Mouse (Mus musculus): ENCODE results near the gene Setd4. TPM values are rescaled to one million over a fixed set of nuclear protein-coding genes. Genes with fewer than 3 reads are reported as not detected.

The Setd4 gene
- polyA plus RNA-seq, 1 experiment from 2014 or later: 12.5 TPM

- no peak for TF ChIP-seq CTCF (IDR thresholded peaks at IDR 0.05; ENCODE audit: low read depth)
- H3K4me2 ChIP-seq (ENCODE audit: low read length): no peak overlapping the region
- H3K9me3 ChIP-seq (replicated peaks; ENCODE audit: low read length): no peaks in the 10 kb centered on the region
- no peak overlapping the region for H3K27ac ChIP-seq
- DNase-seq (ENCODE audit: low spot score) (no peak), ATAC-seq (replicated peaks; ENCODE audit: low FRiP score, low read depth) (no peak)
- 29% methylated on average over 10 of the region's 10 CpGs for WGBS
- no peak overlapping the region for H3K9ac ChIP-seq (ENCODE audit: low read depth, low read length)
- no peaks in the 10 kb centered on the region for H3K4me1 ChIP-seq (replicated peaks; ENCODE audit: insufficient read depth, low read length)
- no peak overlapping the region for H3K4me3 ChIP-seq (replicated peaks; ENCODE audit: low read depth, low read length)
- no peaks in the 10 kb centered on the region for H3K36me3 ChIP-seq (ENCODE audit: insufficient read depth, low read length)
- no peaks in the 10 kb centered on the region for H3K27me3 ChIP-seq (ENCODE audit: insufficient read depth, low read length)
These were observed 54.6 kb downstream of the Setd4 start for GRCm38 (mm10) chr16:93549287-93549686.

DNA sequence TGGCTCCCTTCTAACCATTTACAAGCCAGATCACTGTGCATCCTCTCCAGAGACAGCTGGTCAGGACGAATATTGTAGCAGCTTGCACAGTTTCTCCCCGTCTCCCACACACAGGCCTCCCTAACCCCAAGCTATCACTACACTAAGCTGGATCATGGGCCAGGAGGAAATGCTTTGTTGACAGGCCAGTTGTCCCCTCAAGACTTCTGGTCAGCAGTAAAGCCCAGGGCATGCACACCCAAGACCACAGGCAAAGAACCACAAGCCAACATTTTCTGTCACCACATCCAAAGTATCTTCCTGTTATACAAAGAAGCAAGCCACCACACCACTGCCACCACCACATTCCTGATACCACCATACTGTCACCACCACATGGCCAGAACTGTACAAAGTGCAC is 55.8 kb downstream of the Setd4 start:
- no peak for ATAC-seq (replicated peaks; ENCODE audit: low FRiP score, low read depth)
- Histone ChIP-seq H3K4me3 (replicated peaks; ENCODE audit: low read depth, low read length) (no peak overlapping the region), H3K36me3 (ENCODE audit: insufficient read depth, low read length) (no peaks in the 10 kb centered on the region), H3K9me3 (replicated peaks; ENCODE audit: low read length) (no peaks in the 10 kb centered on the region), H3K27ac (no peak overlapping the region), H3K4me2 (ENCODE audit: low read length) (no peak overlapping the region), H3K27me3 (ENCODE audit: insufficient read depth, low read length) (no peaks in the 10 kb centered on the region), H3K4me1 (replicated peaks; ENCODE audit: insufficient read depth, low read length) (no peaks in the 10 kb centered on the region), H3K9ac (ENCODE audit: low read depth, low read length) (no peak overlapping the region)
- no peak for TF ChIP-seq CTCF (IDR thresholded peaks at IDR 0.05; ENCODE audit: low read depth)
- 50% methylated on average over 2 of the region's 2 CpGs for WGBS
- no peak for DNase-seq (ENCODE audit: low spot score)

GRCm38 (mm10) chr16:93547122-93547521 is 56.7 kb downstream of the Setd4 start:
- no peak for DNase-seq (ENCODE audit: low spot score)

GRCm38 (mm10) chr16:93546354-93546965 is 57.4 kb downstream of the Setd4 start:
- H3K4me3 ChIP-seq (replicated peaks; ENCODE audit: low read depth, low read length): no peak overlapping the region
- TF ChIP-seq CTCF (IDR thresholded peaks at IDR 0.05; ENCODE audit: low read depth): no peak
- H3K27me3 ChIP-seq (ENCODE audit: insufficient read depth, low read length): no peaks in the 10 kb centered on the region
- no peak for ATAC-seq (replicated peaks; ENCODE audit: low FRiP score, low read depth)
- no peak overlapping the region for H3K27ac ChIP-seq
- no peak overlapping the region for H3K4me2 ChIP-seq (ENCODE audit: low read length)
- no peaks in the 10 kb centered on the region for H3K4me1 ChIP-seq (replicated peaks; ENCODE audit: insufficient read depth, low read length)
- no peaks in the 10 kb centered on the region for H3K36me3 ChIP-seq (ENCODE audit: insufficient read depth, low read length)
- WGBS: 35% methylated on average over 12 of the region's 12 CpGs
- DNase-seq (ENCODE audit: low spot score): no peak
- H3K9me3 ChIP-seq (replicated peaks; ENCODE audit: low read length): no peaks in the 10 kb centered on the region
- no peak overlapping the region for H3K9ac ChIP-seq (ENCODE audit: low read depth, low read length)

More at GRCm38 (mm10) chr16:93547122-93547521, 56.7 kb downstream of the Setd4 start:
- Histone ChIP-seq H3K27ac (no peak overlapping the region), H3K36me3 (ENCODE audit: insufficient read depth, low read length) (no peaks in the 10 kb centered on the region), H3K4me1 (replicated peaks; ENCODE audit: insufficient read depth, low read length) (no peaks in the 10 kb centered on the region), H3K4me2 (ENCODE audit: low read length) (no peak overlapping the region), H3K9ac (ENCODE audit: low read depth, low read length) (no peak overlapping the region), H3K9me3 (replicated peaks; ENCODE audit: low read length) (no peaks in the 10 kb centered on the region), H3K27me3 (ENCODE audit: insufficient read depth, low read length) (no peaks in the 10 kb centered on the region), H3K4me3 (replicated peaks; ENCODE audit: low read depth, low read length) (no peak overlapping the region)
- WGBS: 69% methylated on average over 3 of the region's 3 CpGs
- TF ChIP-seq CTCF (IDR thresholded peaks at IDR 0.05; ENCODE audit: low read depth): no peak
- no peak for ATAC-seq (replicated peaks; ENCODE audit: low FRiP score, low read depth)

DNA sequence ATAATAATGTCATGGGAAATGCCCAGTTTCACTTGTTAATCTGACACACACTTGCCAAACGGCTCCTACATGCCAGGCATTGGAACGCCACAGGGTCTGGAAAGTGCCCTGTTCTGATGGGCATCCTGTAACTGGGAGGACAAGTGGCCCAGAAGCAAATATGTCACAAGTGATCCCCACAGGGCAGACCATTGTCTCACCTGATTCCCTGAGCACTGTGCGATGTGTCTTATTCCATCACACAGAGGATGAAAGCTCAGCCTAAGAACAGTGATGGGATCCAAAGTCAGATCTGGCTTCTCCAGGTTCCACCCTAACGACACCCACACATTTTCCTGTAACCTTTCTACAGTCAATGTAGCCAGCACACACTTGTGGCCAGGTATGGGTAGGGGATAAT is 58.9 kb downstream of the Setd4 start:
- no peak for DNase-seq (ENCODE audit: low spot score)
- Histone ChIP-seq H3K36me3 (ENCODE audit: insufficient read depth, low read length) (no peaks in the 10 kb centered on the region), H3K4me1 (replicated peaks; ENCODE audit: insufficient read depth, low read length) (no peaks in the 10 kb centered on the region), H3K9ac (ENCODE audit: low read depth, low read length) (no peak overlapping the region), H3K4me3 (replicated peaks; ENCODE audit: low read depth, low read length) (no peak overlapping the region), H3K4me2 (ENCODE audit: low read length) (no peak overlapping the region), H3K9me3 (replicated peaks; ENCODE audit: low read length) (no peaks in the 10 kb centered on the region), H3K27ac (no peak overlapping the region), H3K27me3 (ENCODE audit: insufficient read depth, low read length) (no peaks in the 10 kb centered on the region)
- ATAC-seq (replicated peaks; ENCODE audit: low FRiP score, low read depth): no peak
- no peak for TF ChIP-seq CTCF (IDR thresholded peaks at IDR 0.05; ENCODE audit: low read depth)
- 81% methylated on average over 4 of the region's 4 CpGs for WGBS

DNA sequence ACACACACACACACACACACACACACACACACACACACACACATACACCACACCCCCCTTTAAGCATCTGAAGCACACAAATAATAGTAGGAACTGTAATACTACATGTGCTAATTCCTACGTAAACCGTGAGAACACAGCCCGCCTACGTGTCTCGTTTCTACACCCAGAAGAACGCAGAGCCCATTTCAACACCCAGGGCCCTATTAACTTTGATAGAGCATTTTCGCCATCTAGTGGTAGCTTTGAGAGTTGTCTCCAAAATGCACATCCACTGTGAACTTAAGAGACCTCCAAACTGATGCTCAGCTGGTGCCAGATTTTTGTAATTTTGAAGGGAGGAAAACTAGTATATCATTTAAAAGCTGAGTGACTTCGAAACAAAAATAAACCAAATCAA is 60.2 kb downstream of the Setd4 start:
- H3K9ac ChIP-seq (ENCODE audit: low read depth, low read length): no peak overlapping the region
- peak; percentile 94 for DNase-seq (ENCODE audit: low spot score)
- H3K27me3 ChIP-seq (ENCODE audit: insufficient read depth, low read length): no peaks in the 10 kb centered on the region
- no peak overlapping the region for H3K27ac ChIP-seq
- no peaks in the 10 kb centered on the region for H3K36me3 ChIP-seq (ENCODE audit: insufficient read depth, low read length)
- no peak overlapping the region for H3K4me3 ChIP-seq (replicated peaks; ENCODE audit: low read depth, low read length)
- TF ChIP-seq CTCF (IDR thresholded peaks at IDR 0.05; ENCODE audit: low read depth): peak; percentile 83
- no peaks in the 10 kb centered on the region for H3K9me3 ChIP-seq (replicated peaks; ENCODE audit: low read length)
- H3K4me1 ChIP-seq (replicated peaks; ENCODE audit: insufficient read depth, low read length): no peaks in the 10 kb centered on the region
- H3K4me2 ChIP-seq (ENCODE audit: low read length): no peak overlapping the region
- 0 out of 2 replicates have a peak, but pooled peaks have one; percentile 10 for ATAC-seq (replicated peaks; ENCODE audit: low FRiP score, low read depth)
- 1% methylated on average over 8 of the region's 8 CpGs for WGBS

DNA sequence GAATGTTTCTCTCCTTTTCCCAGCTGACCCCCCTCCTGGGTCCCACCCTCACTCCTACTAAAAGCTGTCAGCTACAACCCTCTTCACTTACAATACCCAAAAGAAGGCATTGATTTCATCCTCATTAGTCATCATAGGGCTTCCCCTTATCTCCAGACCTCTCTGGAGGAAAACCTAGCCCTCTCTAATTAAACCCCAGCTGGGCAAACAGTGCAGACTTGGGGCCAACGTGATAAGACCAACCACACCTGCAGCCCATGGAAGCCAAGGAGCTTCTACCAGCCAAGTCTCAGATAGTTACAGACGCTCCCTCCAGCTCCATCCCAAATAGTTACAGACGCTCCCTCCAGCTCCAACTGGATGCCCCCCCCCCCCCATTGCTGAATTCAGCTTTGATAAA is 64.0 kb downstream of the Setd4 start:
- Histone ChIP-seq H3K9me3 (replicated peaks; ENCODE audit: low read length) (no peaks in the 10 kb centered on the region), H3K4me2 (ENCODE audit: low read length) (no peak overlapping the region), H3K27me3 (ENCODE audit: insufficient read depth, low read length) (no peaks in the 10 kb centered on the region), H3K36me3 (ENCODE audit: insufficient read depth, low read length) (no peaks in the 10 kb centered on the region), H3K27ac (no peak overlapping the region), H3K4me3 (replicated peaks; ENCODE audit: low read depth, low read length) (no peak overlapping the region), H3K9ac (ENCODE audit: low read depth, low read length) (no peak overlapping the region), H3K4me1 (replicated peaks; ENCODE audit: insufficient read depth, low read length) (no peaks in the 10 kb centered on the region)
- 68% methylated on average over 3 of the region's 3 CpGs for WGBS
- DNase-seq (ENCODE audit: low spot score) (no peak), ATAC-seq (replicated peaks; ENCODE audit: low FRiP score, low read depth) (no peak)
- TF ChIP-seq CTCF (IDR thresholded peaks at IDR 0.05; ENCODE audit: low read depth): no peak
